Mouse (Mus musculus): Measurements from ENCODE around the gene Cbx1. TPM values are rescaled to one million over a fixed set of nuclear protein-coding genes. Genes with fewer than 3 reads are reported as not detected.

Cbx1 gene
- polyA plus RNA-seq, 1 experiment from 2014 or later, result 150 TPM

GRCm38 (mm10) chr11:96823880-96824782, 35.2 kb downstream of the Cbx1 start:
- WGBS, result 2% methylated on average over 25 of the region's 26 CpGs
- Histone ChIP-seq H3K27ac (ENCODE audit: low read depth, low read length) (peak overlapping the region; percentile 84), H3K9ac (ENCODE audit: low read length) (peak overlapping the region; percentile 67), H3K36me3 (ENCODE audit: control insufficient read depth, insufficient read depth, low read length) (peaks cover 13% of the 10 kb centered on the region), H3K4me2 (ENCODE audit: low read depth, low read length, severe bottlenecking) (peak overlapping the region; percentile 98), H3K9me3 (ENCODE audit: control insufficient read depth, low read length) (no peaks in the 10 kb centered on the region), H3K4me1 (replicated peaks; ENCODE audit: control insufficient read depth, insufficient read depth, low read length) (peaks cover 36% of the 10 kb centered on the region), H3K27me3 (ENCODE audit: control insufficient read depth, insufficient read depth, low read length) (no peaks in the 10 kb centered on the region), H3K4me3 (ENCODE audit: low read depth, low read length) (peak overlapping the region; percentile 48)
- peak; percentile 97 for DNase-seq (ENCODE audit: low spot score)
- peak; percentile 95 for ATAC-seq (replicated peaks; ENCODE audit: low FRiP score)

- Histone ChIP-seq H3K4me2 (ENCODE audit: low read depth, low read length, severe bottlenecking) (peak overlapping the region; percentile 98), H3K27me3 (ENCODE audit: control insufficient read depth, insufficient read depth, low read length) (no peaks in the 10 kb centered on the region), H3K4me3 (ENCODE audit: low read depth, low read length) (no peak overlapping the region; the same call in 1 of the 2 replicates), H3K27ac (ENCODE audit: low read depth, low read length) (peak overlapping the region; percentile 84), H3K36me3 (ENCODE audit: control insufficient read depth, insufficient read depth, low read length) (peaks cover 11% of the 10 kb centered on the region), H3K4me1 (replicated peaks; ENCODE audit: control insufficient read depth, insufficient read depth, low read length) (peaks cover 36% of the 10 kb centered on the region), H3K9me3 (ENCODE audit: control insufficient read depth, low read length) (no peaks in the 10 kb centered on the region), H3K9ac (ENCODE audit: low read length) (0 out of 2 replicates have a peak overlapping the region, but pooled peaks have one; percentile 16)
- 53% methylated on average over 7 of the region's 7 CpGs for WGBS
- no peak for ATAC-seq (replicated peaks; ENCODE audit: low FRiP score)
- DNase-seq (ENCODE audit: low spot score), result peak; percentile 51
These were observed 36.0 kb downstream of the Cbx1 start for GRCm38 (mm10) chr11:96824783-96825495.

GRCm38 (mm10) chr11:96826481-96826880, 37.6 kb downstream of the Cbx1 start:
- Histone ChIP-seq H3K27ac (ENCODE audit: low read depth, low read length) (no peak overlapping the region), H3K36me3 (ENCODE audit: control insufficient read depth, insufficient read depth, low read length) (peaks cover 1% of the 10 kb centered on the region; the same call in 1 of the 2 replicates), H3K27me3 (ENCODE audit: control insufficient read depth, insufficient read depth, low read length) (no peaks in the 10 kb centered on the region), H3K9me3 (ENCODE audit: control insufficient read depth, low read length) (no peaks in the 10 kb centered on the region), H3K4me1 (replicated peaks; ENCODE audit: control insufficient read depth, insufficient read depth, low read length) (peaks cover 36% of the 10 kb centered on the region), H3K4me3 (ENCODE audit: low read depth, low read length) (no peak overlapping the region), H3K9ac (ENCODE audit: low read length) (0 out of 2 replicates have a peak overlapping the region, but pooled peaks have one; percentile 27), H3K4me2 (ENCODE audit: low read depth, low read length, severe bottlenecking) (no peak overlapping the region; the same call in 1 of the 2 replicates)
- no peak for ATAC-seq (replicated peaks; ENCODE audit: low FRiP score)
- DNase-seq (ENCODE audit: low spot score), result no peak
- WGBS, result 88% methylated on average over 2 of the region's 2 CpGs

- H3K4me2 ChIP-seq (ENCODE audit: low read depth, low read length, severe bottlenecking), result peak overlapping the region; percentile 11; the same call in 1 of the 2 replicates
- H3K36me3 ChIP-seq (ENCODE audit: control insufficient read depth, insufficient read depth, low read length), result no peaks in the 10 kb centered on the region
- no peak overlapping the region for H3K27ac ChIP-seq (ENCODE audit: low read depth, low read length)
- 93% methylated on average over 12 of the region's 12 CpGs for WGBS
- no peak overlapping the region for H3K4me3 ChIP-seq (ENCODE audit: low read depth, low read length)
- no peak overlapping the region for H3K9ac ChIP-seq (ENCODE audit: low read length)
- H3K9me3 ChIP-seq (ENCODE audit: control insufficient read depth, low read length), result no peaks in the 10 kb centered on the region
- no peaks in the 10 kb centered on the region for H3K27me3 ChIP-seq (ENCODE audit: control insufficient read depth, insufficient read depth, low read length)
- peaks cover 36% of the 10 kb centered on the region for H3K4me1 ChIP-seq (replicated peaks; ENCODE audit: control insufficient read depth, insufficient read depth, low read length)
- DNase-seq (ENCODE audit: low spot score) (no peak), ATAC-seq (replicated peaks; ENCODE audit: low FRiP score) (no peak)
These were observed 38.2 kb downstream of the Cbx1 start for GRCm38 (mm10) chr11:96827062-96827581.

- no peaks in the 10 kb centered on the region for H3K36me3 ChIP-seq (ENCODE audit: control insufficient read depth, insufficient read depth, low read length)
- no peak for DNase-seq (ENCODE audit: low spot score)
- no peaks in the 10 kb centered on the region for H3K27me3 ChIP-seq (ENCODE audit: control insufficient read depth, insufficient read depth, low read length)
- H3K9me3 ChIP-seq (ENCODE audit: control insufficient read depth, low read length), result no peaks in the 10 kb centered on the region
- no peak overlapping the region for H3K27ac ChIP-seq (ENCODE audit: low read depth, low read length)
- H3K4me2 ChIP-seq (ENCODE audit: low read depth, low read length, severe bottlenecking), result no peak overlapping the region; the same call in 1 of the 2 replicates
- WGBS, result 87% methylated on average over 9 of the region's 9 CpGs
- H3K4me1 ChIP-seq (replicated peaks; ENCODE audit: control insufficient read depth, insufficient read depth, low read length), result peaks cover 36% of the 10 kb centered on the region
- no peak overlapping the region for H3K4me3 ChIP-seq (ENCODE audit: low read depth, low read length)
- ATAC-seq (replicated peaks; ENCODE audit: low FRiP score), result no peak
- H3K9ac ChIP-seq (ENCODE audit: low read length), result no peak overlapping the region
These were observed 39.0 kb downstream of the Cbx1 start for GRCm38 (mm10) chr11:96827917-96828316.

- Histone ChIP-seq H3K4me3 (ENCODE audit: low read depth, low read length) (peak overlapping the region; percentile 69), H3K27me3 (ENCODE audit: control insufficient read depth, insufficient read depth, low read length) (no peaks in the 10 kb centered on the region), H3K36me3 (ENCODE audit: control insufficient read depth, insufficient read depth, low read length) (no peaks in the 10 kb centered on the region), H3K27ac (ENCODE audit: low read depth, low read length) (peak overlapping the region; percentile 92), H3K4me2 (ENCODE audit: low read depth, low read length, severe bottlenecking) (peak overlapping the region; percentile 74), H3K9me3 (ENCODE audit: control insufficient read depth, low read length) (no peaks in the 10 kb centered on the region), H3K9ac (ENCODE audit: low read length) (peak overlapping the region; percentile 82), H3K4me1 (replicated peaks; ENCODE audit: control insufficient read depth, insufficient read depth, low read length) (peaks cover 30% of the 10 kb centered on the region)
- DNase-seq (ENCODE audit: low spot score), result no peak
- WGBS, result 14% methylated on average over 10 of the region's 10 CpGs
- no peak for ATAC-seq (replicated peaks; ENCODE audit: low FRiP score)
These were observed 40.0 kb downstream of the Cbx1 start for GRCm38 (mm10) chr11:96828881-96829280.

GRCm38 (mm10) chr11:96829403-96829812, 40.5 kb downstream of the Cbx1 start:
- Histone ChIP-seq H3K9me3 (ENCODE audit: control insufficient read depth, low read length) (no peaks in the 10 kb centered on the region), H3K4me1 (replicated peaks; ENCODE audit: control insufficient read depth, insufficient read depth, low read length) (peaks cover 28% of the 10 kb centered on the region), H3K4me2 (ENCODE audit: low read depth, low read length, severe bottlenecking) (peak overlapping the region; percentile 74), H3K36me3 (ENCODE audit: control insufficient read depth, insufficient read depth, low read length) (no peaks in the 10 kb centered on the region), H3K4me3 (ENCODE audit: low read depth, low read length) (peak overlapping the region; percentile 69), H3K27ac (ENCODE audit: low read depth, low read length) (peak overlapping the region; percentile 92), H3K9ac (ENCODE audit: low read length) (peak overlapping the region; percentile 82), H3K27me3 (ENCODE audit: control insufficient read depth, insufficient read depth, low read length) (no peaks in the 10 kb centered on the region)
- under 1% methylated on average over 33 of the region's 33 CpGs for WGBS
- ATAC-seq (replicated peaks; ENCODE audit: low FRiP score) (peak; percentile 72), DNase-seq (ENCODE audit: low spot score) (peak; percentile 90)

GRCm38 (mm10) chr11:96829813-96830538, 41.0 kb downstream of the Cbx1 start, which contains the start of gene Nfe2l1:
Gene Nfe2l1, minus strand, starts transcription at chr11:96829968.
- Histone ChIP-seq H3K9me3 (ENCODE audit: control insufficient read depth, low read length) (no peaks in the 10 kb centered on the region), H3K4me1 (replicated peaks; ENCODE audit: control insufficient read depth, insufficient read depth, low read length) (peaks cover 22% of the 10 kb centered on the region; the same call in 1 of the 2 replicates), H3K36me3 (ENCODE audit: control insufficient read depth, insufficient read depth, low read length) (no peaks in the 10 kb centered on the region), H3K9ac (ENCODE audit: low read length) (peak within 1 kb of the TSS; percentile 82), H3K4me2 (ENCODE audit: low read depth, low read length, severe bottlenecking) (peak within 1 kb of the TSS; percentile 74), H3K4me3 (ENCODE audit: low read depth, low read length) (peak within 1 kb of the TSS; percentile 69), H3K27me3 (ENCODE audit: control insufficient read depth, insufficient read depth, low read length) (no peaks in the 10 kb centered on the region), H3K27ac (ENCODE audit: low read depth, low read length) (peak within 1 kb of the TSS; percentile 96)
- ATAC-seq (replicated peaks; ENCODE audit: low FRiP score), result peak; percentile 99
- under 1% methylated on average over 51 of the region's 51 CpGs for WGBS
- peak; percentile 97 for DNase-seq (ENCODE audit: low spot score)
